Comparison of ENCODE assay signal across 22 mouse cellular contexts in the genomic region with DNA sequence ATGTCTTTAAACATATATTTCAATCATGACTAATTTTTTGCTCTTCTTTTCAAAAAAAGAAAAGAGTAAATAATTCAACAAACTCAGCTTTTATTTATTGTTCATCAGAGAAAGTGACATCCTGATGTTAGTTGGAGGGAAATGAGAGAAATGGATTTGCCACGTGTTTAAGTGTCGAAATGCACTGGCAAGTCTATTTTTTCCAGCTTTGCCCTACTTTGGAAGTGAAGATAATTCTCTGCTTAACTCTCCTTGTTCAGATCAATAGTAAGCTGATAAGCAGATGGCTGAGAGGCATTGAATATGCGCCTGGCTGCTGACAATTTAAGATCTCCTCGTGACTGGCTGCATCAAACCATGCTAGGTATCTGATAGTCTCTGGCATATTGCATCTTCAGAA.
DNase-seq lines count a peak whose midpoint lies in the region; TF ChIP-seq lines count a peak whose summit lies in the region.
"Had no signal": no experiment of that assay in that cellular context is flagged by ENCODE, and none has a peak within 500 bp of the region (broad histone marks: within the 10 kb centered on the region; RNA-seq: fewer than 3 reads in every experiment).

No protein-coding gene starts in this region.

- no peaks in the 10 kb centered on the region for H3K36me3 ChIP-seq in liver, adult 2 months (ENCODE audit: control insufficient read depth, insufficient read depth, low read length)
- H3K36me3 ChIP-seq: embryonic facial prominence, embryonic 13.5 days; embryonic facial prominence, embryonic 15.5 days; forebrain, embryonic 10.5 days; forebrain, embryonic 12.5 days had no signal

- no peaks in the 10 kb centered on the region for H3K27me3 ChIP-seq in liver, adult 2 months (ENCODE audit: control insufficient read depth, insufficient read depth, low read length)
- H3K27me3 ChIP-seq: embryonic facial prominence, embryonic 13.5 days; embryonic facial prominence, embryonic 15.5 days; forebrain, embryonic 12.5 days had no signal

- peak; percentile 1 to 9 for DNase-seq in layer of hippocampus, adult 18-20 months (ENCODE audit: low spot score in 2 of 2)
- no peak for DNase-seq in layer of hippocampus, adult 11-12 months (ENCODE audit: low spot score)
- DNase-seq in liver, adult 2 months (ENCODE audit: extremely low read depth, low read depth, low spot score), result peak; percentile 93
- DNase-seq in liver, result no peak
- DNase-seq in brain, adult 2 months (ENCODE audit: low read depth, low spot score), result peak; percentile 19
- DNase-seq in brain, embryonic 14.5 days (ENCODE audit: low read depth), result peak; percentile 38
- DNase-seq in left cerebral cortex, postnatal 36 days (ENCODE audit: low spot score in 2 of 2), result no peak
- DNase-seq: adrenal gland, adult 2 months; adrenal gland, postnatal 10 days; adrenal gland, postnatal 25 days; cerebellum, adult 11 months; cerebellum, adult 18-20 months; cerebellum, adult 8-10 months; cerebellum, adult 9-11 months; cerebellum, postnatal 14 days; cerebellum, postnatal 36 days; embryo, embryonic 11 days had no signal

- TF ChIP-seq POLR2A in liver, adult 2 months (IDR thresholded peaks at IDR 0.05; ENCODE audit: extremely low read depth, insufficient read depth, low read length), result no peak
- no peak for TF ChIP-seq POLR2A in brain, embryonic 14.5 days (IDR thresholded peaks at IDR 0.05; ENCODE audit: borderline replicate concordance, extremely low read depth, insufficient read depth, insufficient read length, poor library complexity, severe bottlenecking)

- H3K79me2 ChIP-seq in liver, adult 2 months (ENCODE audit: control insufficient read depth, insufficient read depth, low read length), result no peaks in the 10 kb centered on the region

- 31% methylated on average over 4 of the region's 4 CpGs for WGBS in liver, adult 2 months

- no peak overlapping the region for H3K9ac ChIP-seq in liver, adult 2 months (ENCODE audit: low read depth, low read length)
- H3K9ac ChIP-seq: embryonic facial prominence, embryonic 13.5 days; embryonic facial prominence, embryonic 15.5 days; forebrain, embryonic 12.5 days had no signal

- H3K27ac ChIP-seq in liver, adult 2 months (replicated peaks; ENCODE audit: insufficient read depth, low read depth, low read length), result no peak overlapping the region
- H3K27ac ChIP-seq: embryonic facial prominence, embryonic 13.5 days; embryonic facial prominence, embryonic 15.5 days; forebrain, embryonic 10.5 days; forebrain, embryonic 12.5 days had no signal

- peaks cover 2% of the 10 kb centered on the region; the same call in 1 of the 2 replicates for H3K4me1 ChIP-seq in liver, adult 2 months (ENCODE audit: control insufficient read depth, insufficient read depth, low read length)
- H3K4me1 ChIP-seq: embryonic facial prominence, embryonic 13.5 days; embryonic facial prominence, embryonic 15.5 days; forebrain, embryonic 10.5 days; forebrain, embryonic 12.5 days had no signal

- intact Hi-C loops in left cerebral cortex, postnatal 36 days (cut with DNase I), result no loop called here

- TF ChIP-seq CTCF in liver, adult 2 months (IDR thresholded peaks at IDR 0.05; ENCODE audit: low read depth, low read length), result no peak
- TF ChIP-seq CTCF in brain, embryonic 14.5 days (IDR thresholded peaks at IDR 0.05; ENCODE audit: borderline replicate concordance, extremely low read depth, insufficient read depth, insufficient read length), result no peak

- H3K4me3 ChIP-seq in liver, adult 2 months (ENCODE audit: insufficient read depth, low read depth, low read length), result no peak overlapping the region
- H3K4me3 ChIP-seq: embryonic facial prominence, embryonic 13.5 days; embryonic facial prominence, embryonic 15.5 days; erythroblast, embryonic 14.5 days; forebrain, embryonic 10.5 days; forebrain, embryonic 12.5 days had no signal

Comparison
In these comparisons a context has a peak if more than half of its experiments do, and no peak if none do; other contexts are left out.
1. DNase-seq: peak in layer of hippocampus, adult 18-20 months (2 of 2), liver, adult 2 months (single experiment), brain, adult 2 months (single experiment) and brain, embryonic 14.5 days (single experiment); none in layer of hippocampus, adult 11-12 months (single experiment), liver (single experiment) and left cerebral cortex, postnatal 36 days (0 of 2).